Mouse (Mus musculus) liver, embryonic 15.5 days (tissue): Measurements from ENCODE around the gene Pdzd7. TPM values are rescaled to one million over a fixed set of nuclear protein-coding genes. Genes with fewer than 3 reads are reported as not detected.
"Not testable (repeated sequence)": the region's sequence is repeated elsewhere in the genome, so short reads cannot be mapped to it uniquely, and the experiment has no call there.

Experiments used
- ATAC-seq: fragments of 200-750 bp; cut with Nextera tagmentation; 2 replicates; pipeline ENCODE4 v1.8.0; 2017; ENCODE audit warnings: moderate number of reproducible peaks, mild to moderate bottlenecking, moderate library complexity; ENCODE audit not compliant: insufficient read depth
- H3K27ac ChIP-seq: fragments of 300-500 bp; sonication (generic); replicated peaks from 2 replicates; pipeline ENCODE4 v1.5.1; 2015; ENCODE audit warnings: mild to moderate bottlenecking, inconsistent platforms
- H3K27me3 ChIP-seq: fragments of 300-500 bp; sonication (generic); 2 replicates; pipeline ENCODE4 v1.6.1; 2015; ENCODE audit warnings: mild to moderate bottlenecking, inconsistent platforms
- H3K36me3 ChIP-seq: fragments of 300-500 bp; sonication (generic); replicated peaks from 2 replicates; pipeline ENCODE4 v1.6.1; 2015; ENCODE audit warnings: moderate library complexity, mild to moderate bottlenecking, inconsistent platforms
- H3K4me1 ChIP-seq: fragments of 300-500 bp; sonication (generic); replicated peaks from 2 replicates; pipeline ENCODE4 v1.6.1; 2015; ENCODE audit warnings: inconsistent platforms
- H3K4me2 ChIP-seq: fragments of 300-500 bp; sonication (generic); 2 replicates; pipeline ENCODE4 v1.6.1; 2015; ENCODE audit warnings: moderate library complexity, mild to moderate bottlenecking, inconsistent platforms
- H3K4me3 ChIP-seq: fragments of 300-500 bp; sonication (generic); replicated peaks from 2 replicates; pipeline ENCODE4 v1.5.1; 2015; ENCODE audit warnings: mild to moderate bottlenecking, inconsistent platforms
- H3K9ac ChIP-seq: fragments of 300-500 bp; sonication (generic); 2 replicates; pipeline ENCODE4 v1.6.1; 2015; ENCODE audit warnings: moderate library complexity, mild to moderate bottlenecking, inconsistent platforms
- H3K9me3 ChIP-seq: fragments of 300-500 bp; sonication (generic); replicated peaks from 2 replicates; pipeline ENCODE4 v1.6.1; 2016; ENCODE audit warnings: inconsistent platforms
- WGBS: fragments of 180-500 bp; shearing (Covaris S2); methylation state at CpG from one replicate; pipeline ENCODE4 v1.1.7; 2015; ENCODE audit warnings: mixed read lengths; ENCODE audit not compliant: insufficient replicate concordance; 5-methylcytosine and 5-hydroxymethylcytosine counted together
- polyA plus RNA-seq: library from polyadenylated mRNA; unstranded; fragments of >200 nt; fragmentation: Nextera tagmentation; extraction: Ambion mirVana; gene quantifications from 2 replicates; pipeline ENCODE4 v1.2.1, GENCODE M21; 2015

Pdzd7 gene
- polyA plus RNA-seq, 1 experiment from 2014 or later: not detected

DNA sequence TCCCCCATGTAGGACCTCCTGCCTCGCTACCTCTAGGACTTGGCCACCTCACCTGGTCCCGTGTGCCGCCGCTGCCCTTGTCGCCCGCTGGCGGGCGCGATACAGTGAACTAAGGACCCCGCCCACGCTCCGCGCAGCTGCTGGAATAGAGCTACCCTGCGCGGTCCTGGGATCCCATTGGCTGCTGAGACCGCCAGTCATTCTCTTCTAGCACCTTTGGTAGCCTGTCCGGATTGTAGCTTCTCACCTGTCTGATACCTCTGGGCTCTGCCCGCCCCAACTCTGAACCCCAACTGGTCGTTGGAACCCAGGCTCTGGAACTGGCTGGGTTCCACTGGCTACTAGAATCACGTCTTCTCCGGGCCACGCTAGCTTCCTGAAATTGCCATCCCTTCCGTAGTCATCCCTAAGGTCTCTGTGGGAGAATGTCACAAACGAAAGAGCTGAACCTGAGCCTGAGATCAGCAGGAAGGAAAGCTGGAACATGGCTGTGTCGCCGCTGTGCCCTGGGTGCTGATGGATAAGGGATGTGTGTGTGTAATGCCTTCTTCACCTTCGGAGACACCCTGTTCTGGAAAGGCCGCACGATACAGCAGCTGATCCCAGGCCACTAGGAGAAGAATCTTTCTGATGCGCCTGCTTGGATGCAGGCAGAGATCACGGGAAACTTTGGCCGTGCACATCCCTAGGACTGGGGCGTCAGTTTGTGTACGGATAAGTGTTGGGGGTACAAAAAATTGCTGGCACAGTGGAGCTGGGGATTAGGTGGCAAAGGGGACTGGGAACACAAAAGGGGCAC, 1.2 kb upstream of the Pdzd7 start:
- peak overlapping the region; percentile 59 for H3K9ac ChIP-seq
- no peaks in the 10 kb centered on the region for H3K36me3 ChIP-seq
- H3K27ac ChIP-seq: peak overlapping the region; percentile 82
- peaks cover 55% of the 10 kb centered on the region for H3K27me3 ChIP-seq
- H3K9me3 ChIP-seq: no peaks in the 10 kb centered on the region
- peak overlapping the region; percentile 89 for H3K4me2 ChIP-seq
- peak; percentile 8; the same call in 1 of the 2 replicates for ATAC-seq
- H3K4me3 ChIP-seq: peak overlapping the region; percentile 64
- peaks cover 33% of the 10 kb centered on the region for H3K4me1 ChIP-seq
- 4% methylated on average over 34 of the region's 34 CpGs for WGBS

DNA sequence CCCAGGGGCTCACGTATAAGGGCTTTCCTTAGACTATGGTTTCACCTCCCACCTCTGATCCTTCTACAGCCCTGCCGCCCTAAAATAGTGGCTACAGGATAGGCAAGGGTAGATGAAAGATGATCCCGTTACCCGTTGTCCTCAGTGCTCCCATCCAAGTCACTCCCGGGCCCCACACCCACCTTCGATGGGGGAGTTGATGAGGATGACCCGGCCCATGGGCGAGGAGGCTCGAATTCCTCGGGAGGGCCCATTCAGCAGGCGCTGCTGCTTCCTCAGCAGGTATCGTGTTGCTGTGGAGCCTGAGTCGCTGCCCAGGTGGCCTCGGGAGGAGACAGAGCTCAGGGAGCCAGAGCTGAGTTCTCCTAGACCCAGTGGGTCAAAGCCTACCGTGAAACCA, 281 bp downstream of the Pdzd7 start:
- Histone ChIP-seq H3K4me3 (no peak overlapping the region), H3K4me1 (peaks cover 33% of the 10 kb centered on the region), H3K4me2 (no peak overlapping the region), H3K9ac (no peak overlapping the region), H3K9me3 (no peaks in the 10 kb centered on the region), H3K36me3 (no peaks in the 10 kb centered on the region), H3K27ac (no peak overlapping the region), H3K27me3 (peaks cover 69% of the 10 kb centered on the region)
- WGBS: 32% methylated on average over 15 of the region's 15 CpGs
- no peak for ATAC-seq

DNA sequence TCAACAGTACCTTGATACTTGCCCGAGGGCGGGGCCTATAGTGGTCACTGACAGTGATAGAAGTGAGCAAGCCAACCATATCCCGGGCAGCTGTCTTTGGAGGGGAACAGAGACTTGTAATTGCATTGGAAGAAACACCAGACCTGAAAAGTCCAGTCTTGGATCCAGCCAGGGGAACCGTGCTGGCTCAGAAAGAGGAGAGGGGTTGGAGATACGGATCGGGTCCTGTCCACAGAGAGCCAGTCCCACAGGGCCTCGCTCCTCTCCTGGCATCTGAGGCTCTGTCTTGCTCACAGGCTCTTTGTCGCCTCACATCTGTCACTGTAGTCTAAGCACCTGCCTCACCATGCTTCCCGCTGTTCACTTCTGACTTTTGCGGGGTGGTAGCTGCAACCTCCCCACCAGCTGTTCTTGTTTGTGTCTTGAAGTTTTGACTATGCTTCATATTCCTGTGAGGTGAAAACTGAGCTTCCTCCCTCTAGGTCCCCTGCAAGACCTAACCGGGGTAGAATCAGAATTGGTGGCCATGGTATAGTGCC, 1.1 kb downstream of the Pdzd7 start:
- Histone ChIP-seq H3K4me1 (peaks cover 33% of the 10 kb centered on the region), H3K9me3 (no peaks in the 10 kb centered on the region), H3K4me2 (no peak overlapping the region), H3K9ac (no peak overlapping the region), H3K36me3 (no peaks in the 10 kb centered on the region), H3K4me3 (no peak overlapping the region), H3K27ac (no peak overlapping the region), H3K27me3 (peaks cover 77% of the 10 kb centered on the region)
- WGBS: 57% methylated on average over 11 of the region's 11 CpGs
- ATAC-seq: no peak

DNA sequence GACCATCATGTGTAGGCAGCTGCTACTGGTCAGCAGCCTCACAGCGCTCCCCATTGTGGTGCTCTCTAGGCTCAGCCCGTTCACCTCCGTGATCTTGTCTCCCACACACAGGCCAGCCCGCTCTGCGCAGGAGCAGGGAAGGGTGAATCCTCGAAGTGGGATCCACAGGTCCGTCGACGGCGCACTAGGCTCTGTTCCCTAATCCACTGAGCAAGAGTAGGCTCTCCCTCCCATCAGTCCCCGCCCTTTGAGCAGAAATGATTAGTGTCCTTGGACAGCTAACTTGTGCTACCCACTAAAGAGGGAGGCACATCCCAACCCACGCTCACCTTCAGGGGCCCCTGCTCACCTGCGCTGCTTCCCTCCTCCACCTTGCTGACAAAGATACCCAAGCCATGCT, 5.3 kb downstream of the Pdzd7 start:
- 54% methylated on average over 13 of the region's 13 CpGs for WGBS
- Histone ChIP-seq H3K4me1 (no peaks in the 10 kb centered on the region), H3K27ac (no peak overlapping the region), H3K4me3 (no peak overlapping the region), H3K9ac (no peak overlapping the region), H3K9me3 (no peaks in the 10 kb centered on the region), H3K36me3 (no peaks in the 10 kb centered on the region), H3K27me3 (peaks cover 73% of the 10 kb centered on the region), H3K4me2 (no peak overlapping the region)
- no peak for ATAC-seq

DNA sequence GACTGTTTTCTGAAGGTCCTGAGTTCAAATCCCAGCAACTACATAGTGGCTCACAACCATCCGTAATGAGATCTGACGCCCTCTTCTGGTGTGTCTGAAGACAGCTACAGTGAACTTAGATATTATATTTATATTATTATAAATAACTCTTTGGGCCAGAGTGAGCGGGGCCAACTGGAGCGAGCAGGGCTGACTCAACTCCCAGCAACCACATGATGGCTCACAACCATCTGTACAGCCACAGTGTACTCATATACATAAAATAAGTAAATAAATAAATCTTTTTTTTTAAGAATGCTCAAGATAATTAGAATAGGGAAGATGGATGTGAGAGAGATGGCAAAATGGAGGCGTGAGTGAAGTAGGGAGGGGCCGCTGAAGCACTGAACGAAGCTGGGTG, 7.3 kb downstream of the Pdzd7 start:
- not testable (repeated sequence) for H3K4me1 ChIP-seq, ATAC-seq, H3K9me3 ChIP-seq, H3K9ac ChIP-seq, H3K4me2 ChIP-seq, H3K4me3 ChIP-seq, H3K27ac ChIP-seq, H3K36me3 ChIP-seq
- WGBS: 72% methylated on average over 7 of the region's 7 CpGs
- H3K27me3 ChIP-seq: peaks cover 53% of the 10 kb centered on the region

DNA sequence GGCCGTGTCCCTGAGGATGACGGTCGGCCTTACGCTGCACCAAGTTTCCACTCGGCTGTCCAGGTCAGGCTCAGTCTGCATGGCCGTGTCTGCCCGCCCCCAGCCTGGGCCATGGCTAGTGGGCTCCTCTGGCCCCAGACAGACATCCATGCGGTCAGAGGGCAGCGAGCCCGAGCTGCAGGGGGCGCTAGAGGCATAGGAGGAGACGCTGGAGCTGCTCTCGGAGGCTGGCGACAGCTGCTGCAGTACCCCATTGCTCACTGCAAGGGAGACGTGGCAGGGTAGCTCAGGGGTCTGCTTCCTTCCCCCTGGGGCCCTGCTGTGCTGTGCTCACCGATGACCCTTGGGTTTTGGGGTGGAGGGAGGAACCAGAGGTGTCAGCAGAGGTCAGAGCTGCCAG, 8.7 kb downstream of the Pdzd7 start:
- H3K9me3 ChIP-seq: no peaks in the 10 kb centered on the region
- H3K4me1 ChIP-seq: no peaks in the 10 kb centered on the region
- no peak overlapping the region for H3K27ac ChIP-seq
- H3K4me3 ChIP-seq: no peak overlapping the region
- 34% methylated on average over 16 of the region's 16 CpGs for WGBS
- H3K36me3 ChIP-seq: no peaks in the 10 kb centered on the region
- H3K4me2 ChIP-seq: no peak overlapping the region
- no peak for ATAC-seq
- no peak overlapping the region for H3K9ac ChIP-seq
- peaks cover 41% of the 10 kb centered on the region for H3K27me3 ChIP-seq

DNA sequence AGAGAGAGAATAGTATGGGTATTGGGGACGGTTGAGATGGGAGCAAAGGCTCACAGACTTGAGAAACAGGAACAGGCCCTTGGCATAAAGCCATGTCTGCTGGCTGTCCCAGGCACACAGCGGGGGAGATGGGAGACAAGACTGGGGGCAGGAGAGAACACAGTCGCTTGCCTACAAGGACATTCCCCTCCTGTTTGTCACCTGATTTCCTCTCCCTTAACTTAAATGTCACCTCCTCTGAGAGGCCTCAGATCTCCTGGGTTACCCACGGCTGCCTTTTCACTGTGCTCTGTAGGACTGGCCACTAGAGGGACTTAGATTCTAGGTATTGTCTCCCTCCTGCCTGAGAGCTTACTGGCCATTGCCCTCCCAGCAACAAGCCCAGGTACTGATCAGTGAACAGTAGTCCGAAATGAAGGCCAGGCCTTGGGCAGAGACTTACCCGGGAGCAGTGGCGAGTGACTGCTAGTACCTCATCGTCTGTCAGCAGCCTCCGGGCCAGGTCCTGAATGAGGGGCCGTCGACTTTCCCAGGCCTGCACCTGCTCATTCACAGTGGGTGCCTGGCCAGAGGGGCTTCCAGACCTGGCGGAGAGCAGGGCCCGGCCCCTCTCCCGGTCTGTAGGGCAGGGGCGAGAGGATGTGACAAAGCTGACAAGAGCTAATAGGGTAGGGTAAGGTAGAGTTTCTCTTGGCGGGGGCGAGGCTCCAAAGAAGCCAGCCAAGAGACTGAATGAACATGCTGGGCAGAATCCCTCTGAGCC, 12.8 kb downstream of the Pdzd7 start:
- H3K4me1 ChIP-seq: peaks cover 18% of the 10 kb centered on the region
- H3K9me3 ChIP-seq: no peaks in the 10 kb centered on the region
- no peak overlapping the region for H3K27ac ChIP-seq
- H3K4me3 ChIP-seq: no peak overlapping the region
- WGBS: 61% methylated on average over 17 of the region's 17 CpGs
- H3K9ac ChIP-seq: no peak overlapping the region
- H3K36me3 ChIP-seq: no peaks in the 10 kb centered on the region
- H3K4me2 ChIP-seq: no peak overlapping the region
- peaks cover 10% of the 10 kb centered on the region for H3K27me3 ChIP-seq
- ATAC-seq: no peak

DNA sequence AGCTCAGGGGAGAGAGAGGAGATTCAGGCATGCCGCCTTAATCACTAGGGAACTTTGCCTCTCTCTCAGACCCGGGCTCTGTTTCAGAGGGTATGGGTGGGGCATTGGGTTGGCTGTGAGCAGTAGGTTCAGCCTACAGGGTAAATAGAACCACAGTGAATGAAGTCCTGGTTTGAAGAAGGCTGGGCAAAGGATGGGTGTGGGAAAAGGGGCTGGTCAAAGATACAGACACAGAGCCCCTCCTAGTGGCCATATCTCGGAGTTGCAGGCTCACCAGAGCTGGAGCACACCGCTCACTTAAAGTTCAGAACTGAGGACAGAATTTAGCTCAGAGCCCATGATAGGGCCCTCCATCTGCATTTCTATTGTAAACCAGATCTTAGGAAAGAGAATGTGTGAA, 13.7 kb downstream of the Pdzd7 start:
- Histone ChIP-seq H3K4me2 (no peak overlapping the region), H3K27me3 (peaks cover 7% of the 10 kb centered on the region; the same call in 1 of the 2 replicates), H3K36me3 (no peaks in the 10 kb centered on the region), H3K4me1 (peaks cover 18% of the 10 kb centered on the region), H3K4me3 (no peak overlapping the region), H3K9ac (no peak overlapping the region), H3K27ac (no peak overlapping the region), H3K9me3 (no peaks in the 10 kb centered on the region)
- no peak for ATAC-seq
- 23% methylated on average over 4 of the region's 4 CpGs for WGBS

DNA sequence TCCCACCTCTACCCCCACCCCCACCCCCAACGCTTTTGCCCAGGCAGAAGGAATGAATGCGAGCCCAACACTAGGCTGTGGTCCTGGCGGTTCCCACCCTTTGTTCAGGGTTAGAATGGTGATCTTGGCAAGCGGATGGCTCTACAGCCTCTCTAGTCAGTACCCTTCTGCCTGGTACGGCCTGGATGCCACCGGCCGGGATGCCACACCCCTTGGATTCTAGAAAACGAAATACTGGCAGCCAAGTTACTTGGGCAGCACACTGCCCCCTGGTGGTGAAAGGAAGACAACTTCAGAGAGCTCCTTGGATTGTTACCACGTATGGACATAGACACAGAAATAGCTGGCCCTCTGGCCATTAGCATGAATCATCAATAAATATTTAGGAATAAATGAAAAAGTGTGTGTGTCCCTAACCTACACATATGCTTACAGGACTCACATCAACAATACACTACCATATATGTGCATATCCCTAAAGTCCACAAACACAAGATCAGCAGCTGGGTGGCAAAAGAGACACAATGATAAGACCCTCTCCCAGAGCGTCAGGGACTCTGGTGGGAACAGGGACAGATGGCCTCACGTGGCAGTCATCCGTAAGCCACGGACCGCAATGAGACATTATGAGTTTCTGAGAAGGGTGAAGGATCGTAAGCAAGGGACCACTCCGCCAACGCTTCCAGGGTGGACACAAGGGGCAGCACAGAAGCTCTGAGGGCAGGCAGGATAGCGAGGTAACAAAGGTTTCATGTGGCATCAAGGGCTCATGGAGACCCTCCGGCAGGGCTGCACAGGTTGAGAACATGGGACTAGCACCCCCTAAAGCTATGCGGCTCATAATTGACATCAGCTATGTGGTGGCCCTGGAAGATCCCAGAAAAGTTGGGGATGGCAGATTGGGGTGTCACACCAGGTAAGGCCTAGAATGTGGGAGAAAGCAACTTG, 14.5 kb downstream of the Pdzd7 start:
- ATAC-seq: no peak
- Histone ChIP-seq H3K4me1 (peaks cover 18% of the 10 kb centered on the region), H3K9me3 (no peaks in the 10 kb centered on the region), H3K9ac (no peak overlapping the region), H3K27ac (no peak overlapping the region), H3K27me3 (peaks cover 4% of the 10 kb centered on the region; the same call in 1 of the 2 replicates), H3K4me2 (peak overlapping the region; percentile 53), H3K4me3 (peak overlapping the region; percentile 21; the same call in 1 of the 2 replicates), H3K36me3 (peaks cover 6% of the 10 kb centered on the region; the same call in 1 of the 2 replicates)
- 35% methylated on average over 20 of the region's 20 CpGs for WGBS

DNA sequence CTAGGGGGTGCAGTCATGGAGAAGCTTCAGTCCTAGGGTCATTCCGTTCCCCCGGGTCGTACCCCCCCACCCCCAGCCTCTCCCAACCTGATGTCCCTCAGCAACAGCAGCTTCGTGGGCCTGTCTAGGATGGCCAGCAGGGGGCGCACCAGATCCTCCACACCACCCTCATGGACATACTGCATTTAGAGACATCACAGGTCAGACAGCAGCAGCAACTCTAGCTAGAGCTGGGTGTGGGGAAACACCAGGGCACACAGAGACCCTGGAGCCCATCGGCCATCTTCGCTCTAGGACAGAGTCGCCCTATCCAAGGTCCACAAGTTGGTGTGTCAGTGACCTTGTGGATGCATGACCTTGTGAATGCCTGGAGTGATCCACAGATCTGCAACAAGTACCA, 15.4 kb downstream of the Pdzd7 start:
- Histone ChIP-seq H3K4me3 (no peak overlapping the region), H3K4me1 (peaks cover 18% of the 10 kb centered on the region), H3K9me3 (no peaks in the 10 kb centered on the region), H3K27ac (no peak overlapping the region), H3K27me3 (no peaks in the 10 kb centered on the region), H3K9ac (no peak overlapping the region), H3K36me3 (peaks cover 13% of the 10 kb centered on the region; the same call in 1 of the 2 replicates), H3K4me2 (no peak overlapping the region)
- 25% methylated on average over 8 of the region's 8 CpGs for WGBS
- no peak for ATAC-seq
